Mouse (Mus musculus) neural tube, embryonic 14.5 days (tissue): ENCODE measurements at regions not wholly inside any gene's neighbourhood (a gene's known extent, or its start where the extent isn't known, plus 50 kb on each side); places are given as distances from the start of the nearest gene placed in this dataset.

ENCODE experiments used
- ATAC-seq: fragments of 200-750 bp; cut with Nextera tagmentation; 2 replicates; pipeline ENCODE4 v1.8.0; 2017; ENCODE audit warnings: low read depth, mild to moderate bottlenecking, moderate TSS enrichment, moderate library complexity
- H3K27ac ChIP-seq: fragments of 300-500 bp; sonication (generic); 2 replicates; pipeline ENCODE4 v1.5.1; 2014; ENCODE audit warnings: low read depth, mild to moderate bottlenecking, control low read depth, low read length, moderate library complexity, mixed read lengths
- H3K27me3 ChIP-seq: fragments of 300-500 bp; sonication (generic); 2 replicates; pipeline ENCODE4 v1.6.1; 2014; ENCODE audit warnings: low read length; ENCODE audit not compliant: control insufficient read depth, insufficient read depth
- H3K36me3 ChIP-seq: fragments of 300-500 bp; sonication (generic); 2 replicates; pipeline ENCODE4 v1.6.1; 2014; ENCODE audit warnings: low read length, mixed read lengths; ENCODE audit not compliant: control insufficient read depth, insufficient read depth
- H3K4me1 ChIP-seq: fragments of 300-500 bp; sonication (generic); 2 replicates; pipeline ENCODE4 v1.6.1; 2014; ENCODE audit warnings: low read length; ENCODE audit not compliant: control insufficient read depth, insufficient read depth
- H3K4me2 ChIP-seq: fragments of 300-500 bp; sonication (generic); 2 replicates; pipeline ENCODE4 v1.6.1; 2014; ENCODE audit warnings: mild to moderate bottlenecking, low read depth, low read length, control low read depth
- H3K4me3 ChIP-seq: fragments of 300-500 bp; sonication (generic); 2 replicates; pipeline ENCODE4 v1.5.1; 2014; ENCODE audit warnings: low read depth, low read length, control low read depth, mixed read lengths
- H3K9ac ChIP-seq: fragments of 300-500 bp; sonication (generic); replicated peaks from 2 replicates; pipeline ENCODE4 v1.6.1; 2014; ENCODE audit warnings: low read depth, mild to moderate bottlenecking, control low read depth, low read length, mixed read lengths
- H3K9me3 ChIP-seq: fragments of 300-500 bp; sonication (generic); 2 replicates; pipeline ENCODE4 v1.6.1; 2016; ENCODE audit warnings: low read length; ENCODE audit not compliant: control insufficient read depth
- WGBS: fragments of 180-500 bp; shearing (Covaris S2); extraction: QIAGEN DNeasy Blood & Tissue Kit; methylation state at CpG from one replicate; pipeline ENCODE4 v1.1.7; 2014; 5-methylcytosine and 5-hydroxymethylcytosine counted together

GRCm38 (mm10) chr1:186237556-186237955 is 120.4 kb upstream of the Lyplal1 start:
- Histone ChIP-seq H3K27me3 (no peaks in the 10 kb centered on the region), H3K4me1 (0 out of 2 replicates have a peak, but pooled peaks cover 3% of the 10 kb centered on the region), H3K9ac (no peak overlapping the region), H3K36me3 (no peaks in the 10 kb centered on the region), H3K4me3 (no peak overlapping the region), H3K27ac (no peak overlapping the region), H3K4me2 (no peak overlapping the region), H3K9me3 (no peaks in the 10 kb centered on the region)
- ATAC-seq = no peak
- 60% methylated on average over 6 of the region's 6 CpGs for WGBS

GRCm38 (mm10) chr1:186236267-186237020 is 119.3 kb upstream of the Lyplal1 start:
- ATAC-seq = no peak
- Histone ChIP-seq H3K36me3 (no peaks in the 10 kb centered on the region), H3K4me1 (0 out of 2 replicates have a peak, but pooled peaks cover 3% of the 10 kb centered on the region), H3K27ac (no peak overlapping the region), H3K4me3 (no peak overlapping the region), H3K4me2 (no peak overlapping the region), H3K9ac (no peak overlapping the region), H3K9me3 (no peaks in the 10 kb centered on the region), H3K27me3 (no peaks in the 10 kb centered on the region)
- 27% methylated on average over 7 of the region's 7 CpGs for WGBS

- no peak overlapping the region for H3K4me3 ChIP-seq
- H3K4me1 ChIP-seq = 0 out of 2 replicates have a peak, but pooled peaks cover 3% of the 10 kb centered on the region
- ATAC-seq = no peak
- H3K36me3 ChIP-seq = no peaks in the 10 kb centered on the region
- H3K27ac ChIP-seq = no peak overlapping the region
- no peaks in the 10 kb centered on the region for H3K27me3 ChIP-seq
- H3K4me2 ChIP-seq = no peak overlapping the region
- H3K9me3 ChIP-seq = no peaks in the 10 kb centered on the region
- 74% methylated on average over 6 of the region's 6 CpGs for WGBS
- H3K9ac ChIP-seq = no peak overlapping the region
Measured at GRCm38 (mm10) chr1:186234536-186234935, 117.4 kb upstream of the Lyplal1 start.

GRCm38 (mm10) chr1:186230476-186230875 is 113.4 kb upstream of the Lyplal1 start:
- Histone ChIP-seq H3K4me3 (no peak overlapping the region), H3K27me3 (no peaks in the 10 kb centered on the region), H3K4me1 (no peaks in the 10 kb centered on the region), H3K4me2 (no peak overlapping the region), H3K9ac (no peak overlapping the region), H3K27ac (no peak overlapping the region), H3K9me3 (no peaks in the 10 kb centered on the region), H3K36me3 (no peaks in the 10 kb centered on the region)
- WGBS = 84% methylated on average over 5 of the region's 5 CpGs
- no peak for ATAC-seq

GRCm38 (mm10) chr1:186229856-186230255 is 112.7 kb upstream of the Lyplal1 start:
- Histone ChIP-seq H3K4me3 (no peak overlapping the region), H3K36me3 (no peaks in the 10 kb centered on the region), H3K27ac (no peak overlapping the region), H3K27me3 (no peaks in the 10 kb centered on the region), H3K9ac (no peak overlapping the region), H3K9me3 (no peaks in the 10 kb centered on the region), H3K4me2 (no peak overlapping the region), H3K4me1 (no peaks in the 10 kb centered on the region)
- ATAC-seq = no peak
- WGBS = 88% methylated on average over 6 of the region's 6 CpGs

- no peak overlapping the region for H3K9ac ChIP-seq
Measured at GRCm38 (mm10) chr1:186228396-186228795, 111.3 kb upstream of the Lyplal1 start.

GRCm38 (mm10) chr1:186224231-186224630 is 107.1 kb upstream of the Lyplal1 start:
- Histone ChIP-seq H3K27me3 (no peaks in the 10 kb centered on the region), H3K36me3 (no peaks in the 10 kb centered on the region), H3K4me3 (no peak overlapping the region), H3K9me3 (no peaks in the 10 kb centered on the region), H3K4me1 (no peaks in the 10 kb centered on the region), H3K27ac (no peak overlapping the region), H3K4me2 (no peak overlapping the region), H3K9ac (no peak overlapping the region)
- no peak for ATAC-seq
- WGBS = 79% methylated on average over 5 of the region's 5 CpGs

More at GRCm38 (mm10) chr1:186228396-186228795, 111.3 kb upstream of the Lyplal1 start:
- 89% methylated on average over 4 of the region's 4 CpGs for WGBS
- no peaks in the 10 kb centered on the region for H3K4me1 ChIP-seq
- H3K36me3 ChIP-seq = no peaks in the 10 kb centered on the region
- H3K4me2 ChIP-seq = no peak overlapping the region
- no peak for ATAC-seq
- no peaks in the 10 kb centered on the region for H3K9me3 ChIP-seq
- H3K27me3 ChIP-seq = no peaks in the 10 kb centered on the region
- H3K4me3 ChIP-seq = no peak overlapping the region
- no peak overlapping the region for H3K27ac ChIP-seq

GRCm38 (mm10) chr1:186223417-186223816 is 106.3 kb upstream of the Lyplal1 start:
- Histone ChIP-seq H3K4me1 (no peaks in the 10 kb centered on the region), H3K4me3 (no peak overlapping the region), H3K9me3 (no peaks in the 10 kb centered on the region), H3K36me3 (no peaks in the 10 kb centered on the region), H3K9ac (no peak overlapping the region), H3K27ac (no peak overlapping the region), H3K27me3 (no peaks in the 10 kb centered on the region), H3K4me2 (no peak overlapping the region)
- WGBS = 33% methylated on average over 7 of the region's 7 CpGs
- ATAC-seq = no peak

- H3K4me1 ChIP-seq = no peaks in the 10 kb centered on the region
- H3K27me3 ChIP-seq = no peaks in the 10 kb centered on the region
- no peaks in the 10 kb centered on the region for H3K36me3 ChIP-seq
- no peak overlapping the region for H3K27ac ChIP-seq
- H3K9ac ChIP-seq = no peak overlapping the region
- ATAC-seq = no peak
- no peak overlapping the region for H3K4me3 ChIP-seq
- WGBS = 94% methylated on average over 4 of the region's 4 CpGs
- H3K4me2 ChIP-seq = no peak overlapping the region
- H3K9me3 ChIP-seq = no peaks in the 10 kb centered on the region
Measured at GRCm38 (mm10) chr1:186218995-186219394, 101.9 kb upstream of the Lyplal1 start.
